Mouse (Mus musculus) adrenal gland, adult 8-10 months (tissue): ENCODE measurements around the gene Igdcc3. TPM values are rescaled to one million over a fixed set of nuclear protein-coding genes. Genes with fewer than 3 reads are reported as not detected.

Experiments
- DNase-seq: peaks from one replicate; pipeline ENCODE4 v3.0.0; 2022
- total RNA-seq, 4 experiments: library from RNA; stranded (reverse); gene quantifications; 2 replicates each; pipeline ENCODE4 v1.2.4; 2022

Gene Igdcc3
- 1 to 10 TPM in 3 of 4 experiments, under 1 TPM in 1; 0.84 to 4.0 (median 2.4) TPM for total RNA-seq

DNA sequence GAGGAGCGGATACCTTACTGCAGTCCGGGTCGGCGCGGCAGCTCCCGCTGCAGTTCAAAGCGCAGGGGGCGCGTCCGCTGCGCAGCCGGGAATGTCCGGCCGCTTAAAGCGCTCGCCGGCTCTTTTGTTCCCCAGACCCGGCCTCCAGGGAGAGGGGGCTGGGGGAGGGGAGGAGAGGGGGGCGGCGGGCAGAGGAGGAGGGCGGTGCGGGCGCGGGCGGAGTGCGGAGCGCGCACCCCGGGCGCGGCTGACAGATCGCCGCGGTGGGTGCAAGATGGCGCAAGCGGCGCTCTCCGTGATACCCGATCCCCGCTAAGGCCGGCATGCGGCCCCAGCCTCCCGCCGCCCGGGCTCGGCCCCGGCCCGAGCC lies at the start of gene Igdcc3:
TSS of gene Igdcc3 (plus strand) at position 254 of the 370 bp plus-strand sequence.
- DNase-seq, result no peak

DNA sequence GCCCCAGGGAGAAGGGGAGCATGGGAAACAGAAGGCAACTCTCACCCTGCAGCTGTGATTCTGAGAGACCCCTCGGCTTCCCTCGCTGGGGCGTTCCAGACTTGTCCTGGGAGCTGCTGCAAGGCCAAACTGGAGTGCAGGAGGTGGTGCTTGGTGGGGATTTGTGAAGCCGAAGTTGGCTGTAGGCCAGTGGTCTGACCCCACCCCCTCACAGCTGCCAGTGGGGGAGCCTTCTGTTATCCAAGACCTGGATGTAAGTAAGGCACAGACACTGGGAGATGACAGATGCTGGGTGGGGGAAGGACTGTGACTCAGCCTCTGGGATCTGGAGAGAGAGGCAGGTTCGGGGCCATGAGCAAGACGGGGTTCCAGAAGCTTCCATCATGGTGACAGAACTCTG lies 46.8 kb upstream of the Igdcc3 start:
- DNase-seq, result no peak

DNA sequence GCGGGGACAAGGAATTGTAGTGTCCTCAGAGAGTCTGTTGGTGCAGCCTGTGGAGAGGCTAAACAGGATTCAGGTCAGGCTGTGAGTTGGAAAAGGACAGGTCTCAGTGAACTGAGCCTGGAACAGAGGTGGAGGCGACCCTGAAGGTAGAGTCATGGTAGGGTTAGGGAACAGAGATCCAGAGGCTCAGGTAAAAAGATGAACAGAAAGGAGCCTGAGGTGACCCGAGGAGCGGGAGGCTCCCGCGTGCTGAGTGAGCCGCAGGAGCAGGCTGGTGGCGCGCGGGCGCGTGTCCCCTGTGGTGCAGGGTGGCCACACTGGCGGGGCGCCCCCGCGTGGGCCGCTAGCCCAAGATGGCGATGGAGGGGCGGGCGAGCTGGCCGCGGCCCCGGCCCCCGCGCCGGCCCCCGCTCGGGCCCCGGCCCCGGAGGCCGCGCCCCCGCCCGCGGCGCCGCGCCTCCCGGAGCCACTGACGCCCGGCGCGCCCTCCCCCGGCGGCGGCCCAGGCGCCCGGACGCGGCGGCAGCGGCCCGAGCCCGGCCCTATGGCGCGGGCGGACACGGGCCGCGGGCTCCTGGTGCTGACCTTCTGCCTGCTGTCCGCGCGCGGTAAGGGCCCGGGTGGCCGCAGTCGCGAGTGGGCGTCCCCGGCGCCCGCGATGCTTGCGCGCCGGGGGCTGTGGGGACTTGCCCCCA lies 39.9 kb upstream of the Igdcc3 start, which contains the start of gene Igdcc4:
TSS of gene Igdcc4 (plus strand) at position 496 of the 695 bp plus-strand sequence.
- DNase-seq, result no peak

DNA sequence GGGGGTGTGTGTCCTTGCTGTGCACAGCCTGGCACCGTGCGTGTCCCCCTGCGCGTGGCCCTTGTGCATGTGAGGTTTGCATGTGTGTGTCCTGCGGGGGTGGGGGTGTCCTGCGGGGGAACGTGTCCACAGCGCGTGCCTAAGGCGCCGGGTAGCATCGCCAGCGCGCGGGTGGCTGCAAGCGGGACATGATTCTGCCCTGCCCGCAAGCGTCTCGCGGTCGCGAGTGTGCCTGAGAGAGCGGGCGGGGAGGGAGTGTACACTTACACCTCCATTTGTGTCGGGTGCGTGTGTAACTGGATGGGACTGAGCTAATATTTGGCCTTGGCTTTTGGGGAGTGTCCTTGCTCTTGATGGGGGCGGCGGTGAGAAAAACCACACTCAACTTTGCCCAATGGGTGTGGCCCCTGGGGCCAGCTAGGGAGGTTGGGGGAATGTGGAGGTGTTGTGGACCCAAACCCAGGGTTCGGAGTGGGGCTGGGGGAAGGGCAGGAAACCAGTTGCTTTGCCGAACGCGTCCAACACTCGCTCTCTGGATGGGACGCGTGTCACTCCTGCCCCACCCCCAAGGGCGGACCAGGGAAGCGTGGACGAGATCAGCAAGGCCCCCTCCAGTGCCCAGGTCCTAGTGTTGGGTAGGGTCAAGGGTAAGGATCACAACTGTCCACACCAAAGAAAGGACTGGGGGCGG lies 39.2 kb upstream of the Igdcc3 start:
- DNase-seq, result peak; percentile 44

DNA sequence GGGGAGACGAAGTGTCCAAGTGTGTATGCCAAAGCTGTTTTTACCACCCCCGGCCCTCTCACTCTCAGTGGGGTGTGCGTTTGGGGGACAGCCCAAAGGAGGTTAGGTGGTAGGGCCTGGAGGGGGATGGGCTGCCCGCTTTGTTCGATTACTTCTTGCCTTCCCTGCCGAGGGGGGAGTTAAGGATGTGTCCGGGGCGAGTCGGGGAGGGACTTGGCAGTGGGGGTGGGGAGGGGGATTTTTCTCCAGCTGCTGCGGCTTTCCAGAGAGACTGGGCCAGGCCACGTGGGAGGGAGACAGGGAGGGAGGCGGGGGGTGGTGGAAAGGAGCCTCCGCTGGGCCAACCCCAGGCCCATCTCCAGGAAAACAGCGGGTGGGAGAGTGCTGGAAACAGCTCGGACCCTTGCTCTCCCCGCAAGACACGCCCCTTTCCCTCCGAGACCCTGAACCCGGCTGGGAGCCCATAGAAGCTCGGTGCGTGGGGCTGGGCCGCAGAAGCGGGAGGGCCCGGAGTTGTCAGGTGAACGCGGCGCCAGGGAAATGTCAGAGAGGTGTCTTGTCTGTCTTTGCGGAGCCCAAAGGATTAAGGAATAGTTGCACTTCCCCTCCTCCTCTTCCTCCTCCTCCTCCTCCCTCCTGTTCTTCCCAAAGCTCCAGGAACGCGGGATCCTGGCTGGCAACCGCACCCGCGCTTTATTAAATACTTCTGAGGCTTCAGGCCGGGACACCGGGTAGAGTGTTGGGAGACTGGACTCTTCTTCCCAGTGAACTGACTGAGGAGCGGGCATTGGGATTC lies 38.4 kb upstream of the Igdcc3 start:
- no peak for DNase-seq

DNA sequence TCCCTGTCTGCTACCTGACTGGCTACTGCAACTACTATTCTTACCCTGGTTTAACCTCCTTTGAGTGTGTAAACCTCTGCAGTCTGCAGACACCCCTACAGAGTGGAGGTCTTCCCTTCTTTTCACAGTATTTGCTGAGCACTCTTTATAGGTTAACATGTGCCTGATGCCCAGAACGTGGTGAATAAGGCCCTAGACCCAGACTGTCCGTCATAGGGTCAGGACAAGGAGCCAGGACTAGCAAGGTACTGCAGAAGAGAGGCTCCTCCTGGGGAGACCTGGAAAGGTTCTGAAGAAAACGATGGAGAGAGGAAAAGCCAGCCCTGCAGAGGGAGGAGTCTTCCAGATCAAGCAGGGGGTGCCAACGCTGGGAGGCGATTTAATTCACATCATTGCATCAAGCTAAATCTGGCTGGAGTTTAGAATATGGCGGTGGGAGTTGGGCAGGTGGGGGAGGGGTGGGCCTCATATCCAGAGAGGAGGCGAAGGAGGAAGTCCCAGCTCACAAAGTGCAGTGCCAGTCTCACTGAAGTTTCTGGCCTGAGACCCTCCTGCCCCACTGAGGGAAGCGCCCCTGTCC lies 37.7 kb upstream of the Igdcc3 start:
- DNase-seq, result no peak

DNA sequence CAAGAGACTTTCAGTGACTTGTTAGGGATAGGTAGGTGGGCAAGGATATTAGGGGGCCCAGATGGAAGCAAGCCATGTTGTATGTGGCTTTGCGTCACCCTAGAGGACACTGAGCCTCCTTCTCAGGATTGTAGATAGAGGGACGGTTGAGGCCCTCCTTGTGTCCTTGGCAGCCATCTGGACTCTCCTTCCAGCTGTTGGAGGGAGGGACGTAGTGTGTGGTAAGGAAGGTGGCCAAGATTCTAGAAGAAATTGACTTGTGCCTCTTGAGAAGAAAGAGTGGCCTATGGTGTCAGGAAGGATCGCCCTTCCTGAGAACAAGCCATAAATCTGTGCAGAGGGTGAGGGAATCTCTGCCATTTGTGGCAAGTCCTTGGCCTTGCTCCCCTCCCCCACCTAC lies 34.2 kb upstream of the Igdcc3 start:
- DNase-seq, result no peak

DNA sequence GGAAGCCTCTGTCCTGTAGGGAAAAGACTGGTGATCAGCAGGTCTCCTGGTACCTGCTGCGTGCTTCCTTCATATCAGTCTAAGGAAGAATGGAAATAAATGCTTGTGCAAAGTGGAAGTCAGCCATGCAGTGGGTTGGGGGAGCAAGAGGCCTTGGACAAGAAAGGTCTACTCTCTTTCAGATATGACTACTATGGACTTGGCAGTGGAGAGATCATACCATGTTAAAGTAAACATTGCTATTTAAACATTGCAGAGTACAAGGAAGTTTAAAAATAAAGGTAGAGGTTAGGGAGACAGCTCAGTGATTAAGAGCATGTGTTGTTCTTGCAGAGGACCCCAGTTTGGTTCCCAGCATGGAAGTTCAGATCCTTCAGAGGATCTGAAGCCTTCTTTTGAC lies 33.1 kb upstream of the Igdcc3 start:
- DNase-seq, result no peak

DNA sequence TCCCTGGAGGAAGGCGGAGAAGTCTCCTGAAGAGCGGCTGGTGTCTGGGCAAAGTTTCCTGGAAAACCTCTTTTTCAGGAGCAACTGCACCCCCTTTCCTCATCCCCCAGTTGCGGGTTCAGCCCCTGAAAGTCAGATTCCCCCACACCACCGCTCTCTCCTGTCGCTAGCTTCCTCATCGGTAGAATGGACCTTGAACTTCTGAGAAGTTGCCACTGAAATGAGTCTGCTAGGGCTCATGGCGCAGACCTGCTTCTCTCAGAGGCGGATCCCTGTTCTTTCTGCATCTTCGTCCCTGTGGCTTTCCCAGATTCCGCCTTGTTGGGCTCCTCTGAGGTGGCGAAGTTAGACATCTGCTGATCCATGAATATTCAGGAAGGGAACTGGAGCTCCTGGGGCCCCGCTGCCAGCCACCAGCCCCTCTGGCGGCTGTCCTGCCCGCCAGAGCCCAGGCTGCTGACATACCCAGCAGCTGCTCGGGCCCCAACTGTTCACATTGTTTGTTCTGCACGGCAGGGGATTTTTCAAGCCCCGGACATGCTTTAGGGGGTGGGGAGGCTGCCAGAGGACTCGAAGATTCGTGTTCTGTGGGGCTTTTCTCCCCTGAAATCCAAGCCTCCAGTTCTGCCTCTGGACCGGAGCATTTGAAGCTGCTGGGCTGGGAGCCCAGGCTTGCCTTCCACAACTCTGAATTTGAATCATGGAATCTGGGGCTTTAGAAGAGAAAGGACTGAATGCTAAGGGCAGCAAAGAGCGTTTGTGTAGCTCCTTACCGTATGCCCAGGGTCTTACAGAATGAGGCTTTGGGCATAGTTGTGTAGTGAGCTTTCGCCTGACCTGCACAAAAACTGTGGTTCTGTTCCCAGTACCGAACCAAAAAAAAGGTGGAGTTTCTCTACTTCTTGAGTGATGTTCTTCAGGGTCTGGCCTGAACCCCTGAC lies 31.6 kb upstream of the Igdcc3 start:
- no peak for DNase-seq

DNA sequence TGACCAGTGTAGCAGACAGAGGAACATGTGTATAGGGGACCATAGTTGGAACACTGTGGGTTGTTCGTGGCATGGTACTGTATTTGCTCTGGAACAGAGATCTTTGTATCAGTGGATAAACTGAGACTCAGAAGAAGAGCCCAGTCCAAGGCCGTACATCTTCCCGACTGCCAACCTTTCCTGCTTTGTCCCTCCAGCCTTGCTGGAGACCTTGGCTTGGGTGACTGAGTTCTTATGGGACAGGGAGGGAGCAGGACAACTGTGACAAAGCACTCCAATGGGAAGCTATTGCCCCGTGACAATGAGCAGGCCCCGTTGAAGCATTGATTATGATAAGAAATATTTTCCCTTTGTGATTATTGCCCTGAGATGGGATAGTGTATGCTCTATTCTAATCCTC lies 29.3 kb upstream of the Igdcc3 start:
- peak; percentile 63 for DNase-seq

DNA sequence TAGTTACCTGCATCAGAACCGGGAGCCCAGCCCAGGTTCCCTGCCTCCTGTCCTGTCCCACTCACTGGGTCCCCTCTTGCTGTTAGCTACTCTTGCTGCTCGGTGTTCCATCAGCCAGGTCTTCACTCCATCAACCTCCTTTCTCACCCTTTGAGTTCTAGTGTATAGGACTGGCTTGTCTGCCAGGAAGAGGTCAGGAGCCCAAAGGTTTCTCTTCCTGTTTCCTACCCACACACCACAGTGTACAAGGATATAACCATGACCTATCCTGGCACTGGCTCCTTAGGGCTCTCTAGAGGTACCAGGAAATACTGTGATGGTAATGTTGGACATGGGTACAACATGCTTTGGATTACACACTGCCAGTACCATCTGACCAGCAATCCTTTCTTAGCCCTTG lies 27.3 kb upstream of the Igdcc3 start:
- no peak for DNase-seq

DNA sequence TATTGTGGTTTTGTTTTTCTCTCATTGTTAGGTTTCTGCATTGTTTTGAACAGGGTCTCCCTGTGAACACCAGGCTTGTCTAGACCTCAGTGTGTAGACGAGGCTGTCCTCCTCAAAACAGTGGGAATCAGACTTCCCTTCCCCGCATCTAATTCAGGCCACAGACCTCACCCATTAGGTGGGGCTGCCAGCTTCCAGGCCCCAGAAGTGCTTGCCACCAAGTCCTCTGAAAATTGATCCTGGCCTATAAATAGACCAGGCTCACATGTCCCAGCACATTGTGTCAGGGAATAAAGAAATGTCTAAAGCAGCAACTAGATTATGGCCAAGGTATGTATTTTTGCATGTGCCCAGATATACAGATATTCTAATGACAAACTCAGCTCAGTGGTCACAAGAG lies 25.1 kb upstream of the Igdcc3 start:
- no peak for DNase-seq

DNA sequence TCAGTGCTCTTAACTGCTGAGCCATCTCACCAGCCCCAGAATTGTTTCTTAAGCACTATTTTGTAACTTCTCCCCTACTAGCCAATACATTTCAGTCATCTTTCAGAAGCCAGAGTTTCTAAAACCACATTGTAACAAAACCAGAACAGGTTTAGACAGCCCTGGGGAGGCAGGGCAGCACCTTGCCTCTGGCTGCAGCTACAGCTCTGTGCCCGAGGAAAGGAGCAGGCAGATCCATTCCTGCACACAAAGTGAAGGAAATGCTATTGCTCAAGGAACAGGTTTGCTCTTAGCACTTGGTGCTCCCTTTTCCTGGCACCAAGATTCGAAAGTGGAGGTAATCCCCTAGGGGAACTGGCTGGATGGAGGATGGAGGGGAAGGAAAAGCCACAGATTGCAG lies 23.5 kb upstream of the Igdcc3 start:
- no peak for DNase-seq

DNA sequence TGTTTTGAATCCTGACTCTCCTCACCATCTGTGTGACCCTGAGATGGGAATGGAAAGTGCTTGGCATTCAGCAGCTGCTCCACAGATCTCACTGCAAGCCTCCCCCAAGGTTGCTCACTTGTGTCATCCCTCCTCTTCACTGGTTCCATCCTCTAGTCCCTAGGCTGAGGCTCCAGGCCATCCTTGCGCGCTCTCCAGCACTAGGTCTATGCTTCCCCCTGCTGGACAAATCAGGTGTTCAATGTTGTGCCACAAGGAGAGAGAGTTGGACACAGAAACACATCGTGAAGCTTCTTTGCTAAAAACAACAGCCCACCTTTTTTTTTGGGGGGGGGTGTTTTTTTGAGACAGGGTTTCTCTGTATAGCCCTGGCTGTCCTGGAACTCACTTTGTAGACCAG lies 20.1 kb upstream of the Igdcc3 start:
- DNase-seq, result peak; percentile 63

DNA sequence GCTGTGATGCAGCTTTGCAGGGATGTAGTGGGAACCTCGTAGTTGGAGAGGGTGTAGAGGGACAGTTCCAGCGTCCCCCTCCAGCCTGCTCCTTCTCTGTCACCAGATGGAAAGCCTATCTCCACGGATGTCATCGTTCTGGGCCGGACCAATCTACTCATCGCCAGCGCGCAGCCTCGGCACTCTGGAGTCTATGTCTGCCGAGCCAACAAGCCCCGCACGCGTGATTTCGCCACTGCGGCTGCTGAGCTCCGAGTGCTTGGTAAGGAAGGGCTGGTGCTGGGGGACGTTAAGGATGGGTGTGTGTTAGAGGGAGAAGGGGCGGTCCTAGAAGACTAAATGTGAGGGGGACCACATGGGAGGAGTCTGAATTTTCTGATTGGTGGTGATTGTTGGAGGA lies 18.4 kb upstream of the Igdcc3 start:
- no peak for DNase-seq

DNA sequence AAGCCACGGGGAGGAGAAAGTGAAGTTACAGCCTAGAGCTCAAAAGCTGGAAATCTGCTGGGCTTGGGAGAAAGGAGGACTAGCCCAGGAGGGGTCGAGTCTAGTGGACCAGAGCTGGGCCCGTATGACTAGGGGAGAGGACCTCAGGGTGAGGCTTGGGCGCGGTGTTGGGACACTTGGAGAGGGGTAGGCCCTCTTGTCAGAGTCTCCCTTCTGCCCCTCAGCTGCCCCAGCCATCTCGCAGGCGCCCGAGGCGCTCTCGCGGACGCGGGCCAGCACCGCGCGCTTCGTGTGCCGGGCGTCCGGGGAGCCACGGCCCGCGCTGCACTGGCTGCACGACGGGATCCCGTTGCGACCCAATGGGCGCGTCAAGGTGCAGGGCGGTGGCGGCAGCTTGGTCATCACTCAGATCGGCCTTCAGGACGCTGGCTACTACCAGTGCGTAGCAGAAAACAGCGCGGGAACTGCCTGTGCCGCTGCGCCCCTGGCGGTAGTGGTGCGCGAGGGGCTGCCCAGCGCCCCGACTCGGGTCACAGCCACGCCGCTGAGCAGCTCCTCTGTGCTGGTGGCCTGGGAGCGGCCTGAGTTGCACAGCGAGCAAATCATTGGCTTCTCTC lies 17.3 kb upstream of the Igdcc3 start:
- DNase-seq, result no peak

DNA sequence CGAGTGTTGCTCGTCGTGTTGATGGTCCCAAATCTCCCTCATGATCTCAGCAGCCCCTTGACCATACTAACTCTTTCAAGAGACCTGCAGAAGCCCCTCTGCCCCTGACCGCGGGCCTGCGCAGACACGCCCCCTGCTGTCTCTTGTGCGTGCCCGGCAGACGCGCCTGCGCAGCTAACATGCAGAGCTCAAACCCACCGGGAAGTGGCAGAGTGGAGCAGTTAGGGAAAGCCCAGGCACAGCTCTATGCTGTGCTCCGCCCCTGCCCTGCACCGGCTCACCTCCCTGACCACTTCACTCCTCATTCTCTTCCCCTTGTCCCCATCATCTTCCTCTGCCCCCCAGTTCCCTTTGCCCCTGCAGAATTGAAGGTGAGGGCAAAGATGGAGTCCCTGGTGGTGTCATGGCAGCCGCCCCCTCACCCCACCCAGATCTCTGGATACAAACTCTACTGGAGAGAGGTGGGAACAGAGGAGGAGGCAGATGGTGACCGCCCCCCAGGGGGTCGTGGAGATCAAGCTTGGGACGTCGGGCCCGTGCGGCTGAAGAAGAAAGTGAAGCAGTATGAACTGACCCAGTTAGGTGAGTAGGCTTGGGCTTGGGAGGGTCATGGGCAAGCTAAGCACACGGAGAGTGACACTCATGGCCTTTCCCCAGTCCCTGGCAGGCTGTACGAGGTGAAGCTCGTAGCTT lies 12.7 kb upstream of the Igdcc3 start:
- peak; percentile 43 for DNase-seq

DNA sequence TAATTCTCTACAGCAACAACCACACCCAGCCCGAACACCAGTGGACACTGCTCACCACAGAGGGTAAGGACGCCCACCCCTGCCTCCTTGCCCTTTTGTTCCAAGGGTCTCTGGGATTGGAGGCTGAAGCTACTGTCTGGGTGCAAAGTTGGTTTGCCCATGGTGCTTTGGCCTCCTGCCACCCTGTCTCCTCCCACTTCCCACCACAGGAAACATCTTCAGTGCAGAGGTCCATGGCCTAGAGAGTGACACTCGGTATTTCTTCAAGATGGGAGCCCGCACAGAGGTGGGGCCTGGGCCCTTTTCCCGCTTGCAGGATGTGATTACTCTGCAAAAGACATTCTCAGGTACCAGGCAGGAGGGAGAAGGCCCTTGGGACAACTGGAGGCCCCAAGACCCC lies 9.3 kb upstream of the Igdcc3 start:
- no peak for DNase-seq

DNA sequence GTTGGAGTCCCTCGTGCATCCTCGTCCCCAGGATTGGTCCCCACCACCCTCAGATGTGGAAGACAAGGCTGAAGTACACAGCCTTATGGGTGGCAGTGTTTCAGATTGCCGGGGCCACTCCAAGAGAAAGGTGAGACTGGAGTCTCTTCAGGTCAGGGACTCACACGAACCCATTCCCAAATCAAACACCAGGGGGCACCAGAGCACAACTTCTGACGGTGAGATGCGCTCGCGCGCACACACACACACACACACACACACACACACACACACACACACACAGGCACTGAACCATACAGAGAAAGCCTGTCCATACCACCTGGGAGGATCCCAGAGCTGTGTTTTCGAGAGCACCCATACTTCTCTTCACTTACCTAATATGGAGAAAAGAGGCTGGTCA lies 7.2 kb upstream of the Igdcc3 start:
- peak; percentile 45 for DNase-seq

DNA sequence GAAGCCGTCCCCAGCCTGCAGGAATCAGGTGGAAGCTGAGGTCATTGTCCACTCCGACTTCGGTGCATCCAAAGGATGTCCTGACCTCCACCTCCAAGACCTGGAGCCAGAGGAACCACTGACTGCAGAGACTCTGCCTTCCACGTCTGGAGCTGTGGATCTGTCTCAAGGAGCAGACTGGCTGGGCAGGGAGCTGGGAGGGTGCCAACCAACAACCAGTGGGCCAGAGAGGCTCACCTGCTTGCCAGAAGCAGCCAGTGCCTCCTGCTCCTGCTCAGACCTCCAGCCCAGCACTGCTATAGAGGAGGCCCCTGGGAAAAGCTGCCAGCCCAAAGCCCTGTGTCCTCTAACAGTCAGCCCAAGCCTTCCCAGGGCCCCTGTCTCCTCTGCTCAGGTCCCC lies 5.9 kb upstream of the Igdcc3 start:
- DNase-seq, result no peak

DNA sequence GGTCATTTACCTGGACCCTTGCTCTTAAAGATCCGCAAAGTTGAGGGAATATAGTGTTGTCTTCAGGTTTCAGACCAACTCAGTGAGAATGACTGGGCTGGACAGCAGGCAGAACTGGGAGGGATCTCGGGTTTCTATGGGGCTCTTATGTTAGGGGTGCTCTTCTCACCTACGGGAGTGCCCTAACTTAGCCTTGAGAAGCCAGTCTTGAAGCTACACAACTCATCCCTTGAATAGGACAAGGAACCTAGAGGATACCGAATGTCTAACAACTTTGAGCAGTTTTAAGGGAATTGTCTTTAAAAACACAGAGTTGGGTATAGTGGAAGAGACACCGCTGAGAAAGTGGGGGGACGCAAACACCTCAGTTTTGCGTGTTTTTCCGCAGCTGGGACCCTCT lies 498 bp upstream of the Igdcc3 start:
- no peak for DNase-seq
